Mouse (Mus musculus): Measurements from ENCODE around the gene Cdh18.

- no peak for TF ChIP-seq GATA1 (IDR thresholded peaks at IDR 0.05; ENCODE audit: low read length)
- TF ChIP-seq TAL1 (IDR thresholded peaks at IDR 0.05; ENCODE audit: low read length) = no peak
These were observed 802.3 kb downstream of the Cdh18 start for GRCm38 (mm10) chr15:23351078-23351477.
